ENCODE assay signal across 11 mouse cellular contexts in the genomic region with DNA sequence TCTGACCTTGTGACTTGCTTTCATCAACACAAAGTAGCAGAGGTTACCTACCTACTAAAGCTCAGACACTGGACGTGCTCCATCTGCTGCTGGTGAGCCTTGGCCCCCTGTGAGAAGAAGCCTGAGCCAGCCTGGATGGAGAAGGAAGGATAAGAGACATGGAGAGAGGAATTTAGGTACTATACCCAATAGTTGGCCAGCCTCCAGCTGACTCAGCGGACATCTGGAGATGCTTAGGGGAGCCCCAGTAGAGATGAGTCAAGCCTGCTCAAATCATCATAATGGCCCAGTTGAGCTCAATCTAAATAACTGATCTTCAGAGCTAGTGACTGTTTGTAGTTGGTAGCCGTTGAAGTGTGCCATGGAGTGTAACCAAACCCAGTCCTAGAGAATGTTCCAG. TPM values are rescaled to one million over a fixed set of nuclear protein-coding genes. Genes with fewer than 3 reads are reported as not detected.
DNase-seq lines count a peak whose midpoint lies in the region; ATAC-seq lines count a peak whose summit lies in the region.
"Had no signal": no experiment of that assay in that cellular context is flagged by ENCODE, and none has a peak within 500 bp of the region (broad histone marks: within the 10 kb centered on the region; RNA-seq: fewer than 3 reads in every experiment).

No protein-coding gene starts in this region.

- DNase-seq in heart, adult 11 months = peak; percentile 84
- no peak for DNase-seq in heart, adult 8-10 months (ENCODE audit: low spot score)
- DNase-seq in Muller cell, postnatal 12 days (ENCODE audit: inconsistent ontology term) = peak; percentile 61
- DNase-seq in embryonic facial prominence, embryonic 11.5 days (ENCODE audit: low spot score) = peak; percentile 30
- peak; percentile 35 to 83 for DNase-seq in left cerebral cortex, postnatal 25 days (ENCODE audit: low spot score in 2 of 2)
- no peak for DNase-seq in spleen, postnatal 4 days (ENCODE audit: low spot score in 2 of 2)

- no peaks in the 10 kb centered on the region for H3K36me3 ChIP-seq in embryonic facial prominence, embryonic 11.5 days (replicated peaks; ENCODE audit: control insufficient read depth, insufficient read depth, low read depth, low read length)
- H3K36me3 ChIP-seq in liver, embryonic 12.5 days = no peaks in the 10 kb centered on the region
- H3K36me3 ChIP-seq in midbrain, embryonic 15.5 days (replicated peaks) = no peaks in the 10 kb centered on the region
- H3K36me3 ChIP-seq: forebrain, embryonic 15.5 days had no signal

- H3K4me3 ChIP-seq in embryonic facial prominence, embryonic 11.5 days (ENCODE audit: low read depth, low read length) = no peak overlapping the region
- H3K4me3 ChIP-seq in liver, embryonic 12.5 days = no peak overlapping the region
- no peak overlapping the region for H3K4me3 ChIP-seq in midbrain, embryonic 15.5 days
- H3K4me3 ChIP-seq: forebrain, embryonic 15.5 days had no signal

- H3K9me3 ChIP-seq in embryonic facial prominence, embryonic 11.5 days (replicated peaks; ENCODE audit: control insufficient read depth, low read length) = no peaks in the 10 kb centered on the region
- no peaks in the 10 kb centered on the region for H3K9me3 ChIP-seq in liver, embryonic 12.5 days (replicated peaks)
- no peaks in the 10 kb centered on the region for H3K9me3 ChIP-seq in midbrain, embryonic 15.5 days
- H3K9me3 ChIP-seq: forebrain, embryonic 15.5 days had no signal

- no peaks in the 10 kb centered on the region for H3K4me1 ChIP-seq in embryonic facial prominence, embryonic 11.5 days (ENCODE audit: control insufficient read depth, insufficient read depth, low read length)
- no peaks in the 10 kb centered on the region for H3K4me1 ChIP-seq in liver, embryonic 12.5 days
- H3K4me1 ChIP-seq in midbrain, embryonic 15.5 days = no peaks in the 10 kb centered on the region
- H3K4me1 ChIP-seq: forebrain, embryonic 15.5 days had no signal

- no peak overlapping the region for H3K9ac ChIP-seq in embryonic facial prominence, embryonic 11.5 days (replicated peaks; ENCODE audit: low read length)
- H3K9ac ChIP-seq in liver, embryonic 12.5 days = no peak overlapping the region
- no peak overlapping the region for H3K9ac ChIP-seq in midbrain, embryonic 15.5 days
- H3K9ac ChIP-seq: forebrain, embryonic 15.5 days; hindbrain, embryonic 14.5 days had no signal

- no peaks in the 10 kb centered on the region for H3K27me3 ChIP-seq in embryonic facial prominence, embryonic 11.5 days (ENCODE audit: control insufficient read depth, insufficient read depth, low read length)
- no peaks in the 10 kb centered on the region for H3K27me3 ChIP-seq in liver, embryonic 12.5 days (replicated peaks)
- H3K27me3 ChIP-seq in midbrain, embryonic 15.5 days (replicated peaks) = no peaks in the 10 kb centered on the region
- H3K27me3 ChIP-seq: forebrain, embryonic 15.5 days had no signal

- no peak overlapping the region for H3K4me2 ChIP-seq in embryonic facial prominence, embryonic 11.5 days (ENCODE audit: low read depth, low read length)
- no peak overlapping the region for H3K4me2 ChIP-seq in liver, embryonic 12.5 days
- H3K4me2 ChIP-seq in midbrain, embryonic 15.5 days = no peak overlapping the region
- H3K4me2 ChIP-seq: forebrain, embryonic 15.5 days; hindbrain, embryonic 14.5 days had no signal

- ATAC-seq in embryonic facial prominence, embryonic 11.5 days (replicated peaks; ENCODE audit: insufficient number of reproducible peaks, low FRiP score, low TSS enrichment, low read depth) = no peak
- ATAC-seq in liver, embryonic 12.5 days = no peak
- no peak for ATAC-seq in midbrain, embryonic 15.5 days (replicated peaks)
- ATAC-seq: forebrain, embryonic 15.5 days had no signal

- 63% methylated on average over 3 of the region's 3 CpGs for WGBS in embryonic facial prominence, embryonic 11.5 days
- WGBS in liver, embryonic 12.5 days (ENCODE audit: insufficient replicate concordance) = 58% methylated on average over 3 of the region's 3 CpGs
- 85% methylated on average over 3 of the region's 3 CpGs for WGBS in midbrain, embryonic 15.5 days

- intact Hi-C loops in left cerebral cortex, postnatal 25 days (cut with DNase I) = no loop called here

- no peak overlapping the region for H3K27ac ChIP-seq in embryonic facial prominence, embryonic 11.5 days (replicated peaks; ENCODE audit: low read depth, low read length)
- H3K27ac ChIP-seq in liver, embryonic 12.5 days = no peak overlapping the region
- no peak overlapping the region for H3K27ac ChIP-seq in midbrain, embryonic 15.5 days
- H3K27ac ChIP-seq: forebrain, embryonic 15.5 days; hindbrain, embryonic 14.5 days had no signal

RNA-seq across cellular contexts. Expression of gene Ripply2, which starts 53.7 kb away (rescaled TPM):
- total RNA-seq in heart, adult 8-10 months (2022) = not detected
- polyA plus RNA-seq in embryonic facial prominence, embryonic 11.5 days (2014; fragmentation: Nextera tagmentation; extraction: Ambion mirVana) = 0.35 TPM in 1 of 2 replicates, not detected in the other
- total RNA-seq in left cerebral cortex, postnatal 25 days (2021) = 1 to 10 TPM; 6.9 to 9.2 TPM
- not detected in 2 replicates for polyA plus RNA-seq in liver, embryonic 12.5 days (2016; fragmentation: Nextera tagmentation; extraction: Ambion mirVana)
- 7.6 and 9.3 TPM in 2 replicates for polyA plus RNA-seq in midbrain, embryonic 15.5 days (2015; fragmentation: Nextera tagmentation; extraction: Ambion mirVana)
- total RNA-seq: megakaryocyte, adult 5-6 weeks had no signal

Comparison
In these comparisons a context has a peak if more than half of its experiments do, and no peak if none do; other contexts are left out.
1. DNase-seq: peak in heart, adult 11 months (single experiment), Muller cell, postnatal 12 days (single experiment), embryonic facial prominence, embryonic 11.5 days (single experiment) and left cerebral cortex, postnatal 25 days (2 of 2); none in heart, adult 8-10 months (single experiment) and spleen, postnatal 4 days (0 of 2).